Mouse (Mus musculus) lung, postnatal 0 days (tissue): Measurements from ENCODE around the gene Ubxn11. TPM values are rescaled to one million over a fixed set of nuclear protein-coding genes. Genes with fewer than 3 reads are reported as not detected.

Experiments used
- ATAC-seq: fragments of 200-750 bp; cut with Nextera tagmentation; 2 replicates; pipeline ENCODE4 v1.8.0; 2017; ENCODE audit warnings: moderate library complexity
- DNase-seq: peaks from one replicate; pipeline ENCODE4 v3.0.0-alpha.2; 2016; ENCODE audit warnings: low spot score
- H3K27ac ChIP-seq: fragments of 300-500 bp; sonication (generic); 2 replicates; pipeline ENCODE4 v1.5.1; 2014; ENCODE audit warnings: antibody characterized with exemption, mild to moderate bottlenecking, low read length, mixed read lengths
- H3K27me3 ChIP-seq: fragments of 300-500 bp; sonication (generic); replicated peaks from 2 replicates; pipeline ENCODE4 v1.6.1; 2014; ENCODE audit warnings: low read length, mixed read lengths; ENCODE audit not compliant: insufficient read depth
- H3K36me3 ChIP-seq: fragments of 300-500 bp; sonication (generic); 2 replicates; pipeline ENCODE4 v1.6.1; 2014; ENCODE audit warnings: low read length, mixed read lengths; ENCODE audit not compliant: insufficient read depth
- H3K4me1 ChIP-seq: fragments of 300-500 bp; sonication (generic); 2 replicates; pipeline ENCODE4 v1.6.1; 2014; ENCODE audit warnings: antibody characterized with exemption, low read depth, low read length, mixed read lengths; ENCODE audit not compliant: insufficient read depth
- H3K4me2 ChIP-seq: fragments of 300-500 bp; sonication (generic); replicated peaks from 2 replicates; pipeline ENCODE4 v1.6.1; 2014; ENCODE audit warnings: low read depth, mild to moderate bottlenecking, low read length, moderate library complexity, mixed read lengths
- H3K4me3 ChIP-seq: fragments of 300-500 bp; sonication (generic); 2 replicates; pipeline ENCODE4 v1.5.1; 2014; ENCODE audit warnings: low read depth, low read length
- H3K9ac ChIP-seq: fragments of 300-500 bp; sonication (generic); replicated peaks from 2 replicates; pipeline ENCODE4 v1.6.1; 2014; ENCODE audit warnings: low read depth, mild to moderate bottlenecking
- H3K9me3 ChIP-seq: fragments of 300-500 bp; sonication (generic); 2 replicates; pipeline ENCODE4 v1.6.1; 2016; ENCODE audit warnings: low read length, mixed read lengths
- CTCF ChIP-seq: IDR thresholded peaks from 2 replicates; pipeline ENCODE4 v1.5.1; 2016; ENCODE audit warnings: antibody characterized with exemption, mild to moderate bottlenecking
- EP300 ChIP-seq: IDR thresholded peaks from 2 replicates; pipeline ENCODE4 v1.6.1; 2016; ENCODE audit warnings: antibody characterized with exemption, mild to moderate bottlenecking, control low read depth
- WGBS: fragments of 180-500 bp; shearing (Covaris S2); extraction: QIAGEN DNeasy Blood & Tissue Kit; methylation state at CpG from one replicate; pipeline ENCODE4 v1.1.7; 2014; 5-methylcytosine and 5-hydroxymethylcytosine counted together
- polyA plus RNA-seq: library from polyadenylated mRNA; unstranded; fragments of >200 nt; fragmentation: Nextera tagmentation; extraction: Ambion mirVana; gene quantifications from 2 replicates; pipeline ENCODE4 v1.2.1, GENCODE M21; 2015

Gene Ubxn11
- polyA plus RNA-seq, 1 experiment from 2014 or later, result 10.3 TPM

- ATAC-seq (no peak), DNase-seq (no peak)
- Histone ChIP-seq H3K4me2 (no peak overlapping the region), H3K9me3 (no peaks in the 10 kb centered on the region), H3K4me3 (no peak overlapping the region), H3K27ac (no peak overlapping the region), H3K9ac (no peak overlapping the region), H3K36me3 (0 out of 2 replicates have a peak, but pooled peaks cover 6% of the 10 kb centered on the region), H3K4me1 (no peaks in the 10 kb centered on the region), H3K27me3 (no peaks in the 10 kb centered on the region)
- TF ChIP-seq EP300, result no peak
- no peak for TF ChIP-seq CTCF
- WGBS, result 89% methylated on average over 4 of the region's 4 CpGs
These were observed 47.0 kb downstream of the Ubxn11 start for GRCm38 (mm10) chr4:134149389-134149788.

DNA sequence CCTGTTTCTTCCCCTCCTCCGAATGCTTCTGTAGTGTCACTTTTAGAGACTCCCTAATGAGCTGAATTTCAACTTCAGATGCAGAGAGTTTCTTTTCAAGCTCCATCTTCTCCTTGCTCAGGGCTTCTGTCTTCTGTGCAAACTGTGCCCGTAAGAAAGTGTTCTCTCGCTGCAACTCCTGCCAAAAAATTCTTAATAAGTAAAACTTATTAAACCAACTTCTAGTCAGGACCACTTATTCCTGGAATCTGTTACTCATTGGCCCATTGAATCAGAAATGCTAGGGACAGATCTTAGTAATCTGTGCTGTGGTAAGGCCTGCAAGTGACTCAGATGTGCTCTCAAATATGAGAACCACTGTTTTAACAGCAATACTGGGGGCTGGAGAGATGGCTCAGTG is 49.7 kb downstream of the Ubxn11 start:
- H3K9me3 ChIP-seq, result no peaks in the 10 kb centered on the region
- DNase-seq, result no peak
- 0 out of 2 replicates have a peak, but pooled peaks cover 9% of the 10 kb centered on the region for H3K36me3 ChIP-seq
- H3K4me1 ChIP-seq, result no peaks in the 10 kb centered on the region
- no peaks in the 10 kb centered on the region for H3K27me3 ChIP-seq
- H3K27ac ChIP-seq, result no peak overlapping the region
- ATAC-seq, result no peak
- H3K4me2 ChIP-seq, result no peak overlapping the region
- WGBS, result 73% methylated on average over 3 of the region's 3 CpGs
- H3K9ac ChIP-seq, result no peak overlapping the region
- no peak overlapping the region for H3K4me3 ChIP-seq
- TF ChIP-seq CTCF (no peak), EP300 (no peak)

DNA sequence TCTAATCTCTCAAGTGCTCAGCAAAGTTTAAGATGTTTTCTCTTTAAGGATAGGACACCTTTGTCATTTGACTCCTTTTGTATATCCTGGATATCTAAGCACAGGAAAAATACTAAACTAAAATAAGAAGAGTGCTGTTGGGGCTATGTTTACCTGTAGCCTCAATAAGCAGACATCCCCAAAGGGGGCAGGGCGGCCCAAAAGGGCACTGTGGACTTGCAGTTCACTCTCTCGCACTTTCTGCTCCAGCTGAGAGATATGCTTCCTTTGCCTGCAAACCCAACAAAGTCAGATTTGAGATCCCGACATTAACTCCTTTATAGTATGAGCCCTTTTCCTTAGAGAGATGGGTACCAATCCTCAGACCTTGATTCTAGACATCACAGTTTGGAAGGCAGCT is 51.3 kb downstream of the Ubxn11 start:
- no peaks in the 10 kb centered on the region for H3K27me3 ChIP-seq
- DNase-seq, result no peak
- ATAC-seq, result no peak
- no peak overlapping the region for H3K4me2 ChIP-seq
- no peak overlapping the region for H3K4me3 ChIP-seq
- TF ChIP-seq CTCF (no peak), EP300 (no peak)
- no peaks in the 10 kb centered on the region; the same call in 1 of the 2 replicates for H3K4me1 ChIP-seq
- no peak overlapping the region for H3K27ac ChIP-seq
- no peaks in the 10 kb centered on the region for H3K9me3 ChIP-seq
- 0 out of 2 replicates have a peak, but pooled peaks cover 9% of the 10 kb centered on the region for H3K36me3 ChIP-seq
- H3K9ac ChIP-seq, result no peak overlapping the region
- 89% methylated on average over 3 of the region's 3 CpGs for WGBS

GRCm38 (mm10) chr4:134154354-134154753 is 52.0 kb downstream of the Ubxn11 start:
- Histone ChIP-seq H3K9me3 (no peaks in the 10 kb centered on the region), H3K36me3 (0 out of 2 replicates have a peak, but pooled peaks cover 9% of the 10 kb centered on the region), H3K4me1 (no peaks in the 10 kb centered on the region; the same call in 1 of the 2 replicates), H3K27me3 (no peaks in the 10 kb centered on the region), H3K4me3 (no peak overlapping the region), H3K9ac (no peak overlapping the region), H3K4me2 (no peak overlapping the region), H3K27ac (no peak overlapping the region)
- WGBS, result 95% methylated on average over 3 of the region's 3 CpGs
- TF ChIP-seq EP300 (no peak), CTCF (no peak)
- ATAC-seq (no peak), DNase-seq (no peak)

DNA sequence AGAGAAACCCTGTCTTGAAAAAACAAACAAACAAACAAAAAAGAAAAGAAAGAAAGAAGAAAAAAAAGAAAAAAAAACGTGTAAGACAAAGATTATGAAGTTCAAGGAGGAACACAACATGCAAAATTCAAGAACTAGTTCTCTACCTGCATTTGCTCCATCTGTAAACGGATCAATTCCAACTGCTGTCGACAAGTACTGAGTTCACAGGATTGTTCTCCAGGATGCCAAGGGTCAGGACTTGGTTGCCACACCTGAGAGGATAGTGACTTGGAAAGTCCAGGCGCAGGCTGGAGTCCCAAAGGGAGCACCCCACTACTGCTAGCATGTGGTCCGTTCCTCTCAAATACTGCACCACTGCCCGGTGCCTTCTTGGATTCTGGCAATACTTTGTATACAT is 53.2 kb downstream of the Ubxn11 start:
- Histone ChIP-seq H3K9ac (no peak overlapping the region), H3K4me2 (no peak overlapping the region), H3K4me1 (no peaks in the 10 kb centered on the region; the same call in 1 of the 2 replicates), H3K9me3 (no peaks in the 10 kb centered on the region), H3K27me3 (no peaks in the 10 kb centered on the region), H3K36me3 (0 out of 2 replicates have a peak, but pooled peaks cover 9% of the 10 kb centered on the region), H3K4me3 (no peak overlapping the region), H3K27ac (no peak overlapping the region)
- DNase-seq (no peak), ATAC-seq (no peak)
- 90% methylated on average over 6 of the region's 6 CpGs for WGBS
- TF ChIP-seq CTCF (no peak), EP300 (no peak)

DNA sequence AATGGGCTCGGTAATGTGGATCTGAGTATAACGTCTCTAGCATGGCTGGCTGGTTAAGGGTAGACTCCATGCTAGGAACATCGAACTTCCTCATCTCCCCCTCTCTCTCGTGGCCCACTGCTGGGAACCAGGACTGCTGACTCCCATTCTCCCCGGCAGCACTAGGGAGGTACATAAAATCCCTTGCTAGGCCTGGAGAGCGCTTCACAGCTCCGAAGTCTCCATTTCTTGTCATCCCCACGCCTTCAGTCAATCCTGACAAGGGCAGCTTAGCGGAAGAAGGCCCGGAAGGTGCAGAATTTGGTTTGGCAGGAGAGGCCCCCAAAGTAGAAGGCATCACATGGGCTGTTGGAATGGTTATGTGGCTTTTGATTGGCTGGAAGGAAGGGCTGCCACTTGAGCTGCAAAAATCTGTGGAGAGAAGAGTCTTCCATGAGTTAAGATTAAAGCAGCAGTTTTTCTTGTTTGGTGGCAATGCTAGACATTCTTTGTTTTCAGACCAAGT is 53.6 kb downstream of the Ubxn11 start:
- Histone ChIP-seq H3K4me1 (no peaks in the 10 kb centered on the region; the same call in 1 of the 2 replicates), H3K4me3 (no peak overlapping the region), H3K9ac (no peak overlapping the region), H3K27me3 (no peaks in the 10 kb centered on the region), H3K27ac (no peak overlapping the region), H3K36me3 (0 out of 2 replicates have a peak, but pooled peaks cover 9% of the 10 kb centered on the region), H3K9me3 (no peaks in the 10 kb centered on the region), H3K4me2 (no peak overlapping the region)
- ATAC-seq, result no peak
- 78% methylated on average over 10 of the region's 10 CpGs for WGBS
- DNase-seq, result no peak
- TF ChIP-seq EP300 (no peak), CTCF (no peak)

DNA sequence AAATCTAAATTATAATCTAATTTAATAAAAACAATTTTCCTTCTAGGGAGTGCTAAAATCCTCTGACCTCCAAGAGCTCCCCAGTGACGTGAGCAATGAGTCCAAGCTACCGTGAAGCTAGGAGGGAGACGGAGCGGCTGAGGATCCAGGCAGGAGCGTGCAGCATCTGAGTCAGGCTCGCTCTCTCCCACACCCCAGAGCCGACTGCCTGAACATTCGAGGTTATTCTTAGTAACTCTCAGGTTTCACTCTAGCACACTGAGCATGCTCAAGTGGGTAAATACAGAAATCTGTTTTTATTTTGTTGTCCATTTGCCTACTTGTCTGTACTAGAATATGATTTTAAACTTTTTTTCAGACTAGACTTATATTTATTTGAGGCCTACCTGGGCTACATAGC is 54.4 kb downstream of the Ubxn11 start:
- ATAC-seq (peak; percentile 76), DNase-seq (peak; percentile 71)
- no peak overlapping the region for H3K9ac ChIP-seq
- 58% methylated on average over 8 of the region's 8 CpGs for WGBS
- TF ChIP-seq EP300, result no peak
- TF ChIP-seq CTCF, result no peak
- no peaks in the 10 kb centered on the region for H3K27me3 ChIP-seq
- no peaks in the 10 kb centered on the region; the same call in 1 of the 2 replicates for H3K4me1 ChIP-seq
- H3K9me3 ChIP-seq, result no peaks in the 10 kb centered on the region
- H3K36me3 ChIP-seq, result 0 out of 2 replicates have a peak, but pooled peaks cover 3% of the 10 kb centered on the region
- peak overlapping the region; percentile 20; the same call in 1 of the 2 replicates for H3K27ac ChIP-seq
- no peak overlapping the region for H3K4me2 ChIP-seq
- H3K4me3 ChIP-seq, result no peak overlapping the region
